Mouse (Mus musculus) embryo, embryonic 10.5 days (tissue): ENCODE data around the gene Sdhaf4.
"Not testable (repeated sequence)": the region's sequence is repeated elsewhere in the genome, so short reads cannot be mapped to it uniquely, and the experiment has no call there.

ENCODE experiments used
- DNase-seq: peaks from one replicate; pipeline ENCODE4 v3.0.0-alpha.2; 2015; ENCODE audit warnings: low spot score

Gene Sdhaf4

DNA sequence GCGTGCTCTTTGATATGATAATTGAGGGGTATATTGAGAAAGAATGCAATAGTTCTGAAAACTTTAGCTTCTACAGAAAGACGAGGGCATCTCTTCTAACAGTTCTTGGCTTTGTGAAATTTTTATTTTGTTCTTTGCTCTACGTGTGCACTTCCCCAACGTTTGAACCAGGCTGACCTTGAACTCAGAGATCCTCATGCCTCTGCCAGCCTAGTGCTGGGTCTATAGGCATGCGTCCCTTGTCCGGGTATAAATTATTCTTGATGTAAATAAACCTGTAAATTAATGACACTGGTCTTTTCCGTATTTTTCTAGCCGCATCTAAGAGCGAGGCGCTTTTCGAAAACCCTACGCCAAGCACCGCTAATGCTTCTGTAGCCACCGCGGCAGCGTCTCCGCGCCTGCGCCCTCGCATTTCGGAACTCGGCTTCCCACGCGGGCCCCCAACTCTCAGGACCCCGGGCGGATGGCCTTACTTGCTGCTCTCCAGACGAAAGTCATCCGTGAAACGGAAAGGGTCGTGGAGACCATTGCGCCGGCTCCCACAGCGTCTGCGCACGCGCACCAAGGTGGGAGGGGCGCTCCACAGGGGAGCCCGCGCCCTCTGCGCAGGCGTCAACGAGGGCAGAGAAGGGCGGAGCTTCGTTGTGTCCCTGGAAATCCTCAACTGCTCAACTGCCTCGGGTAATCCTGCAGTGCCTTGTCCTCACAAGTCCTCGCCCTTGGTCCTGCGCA is at the start of gene Sdhaf4:
Sdhaf4 (minus strand) TSS at position 587 of the 735 bp plus-strand sequence.
- DNase-seq = peak; percentile 95

DNA sequence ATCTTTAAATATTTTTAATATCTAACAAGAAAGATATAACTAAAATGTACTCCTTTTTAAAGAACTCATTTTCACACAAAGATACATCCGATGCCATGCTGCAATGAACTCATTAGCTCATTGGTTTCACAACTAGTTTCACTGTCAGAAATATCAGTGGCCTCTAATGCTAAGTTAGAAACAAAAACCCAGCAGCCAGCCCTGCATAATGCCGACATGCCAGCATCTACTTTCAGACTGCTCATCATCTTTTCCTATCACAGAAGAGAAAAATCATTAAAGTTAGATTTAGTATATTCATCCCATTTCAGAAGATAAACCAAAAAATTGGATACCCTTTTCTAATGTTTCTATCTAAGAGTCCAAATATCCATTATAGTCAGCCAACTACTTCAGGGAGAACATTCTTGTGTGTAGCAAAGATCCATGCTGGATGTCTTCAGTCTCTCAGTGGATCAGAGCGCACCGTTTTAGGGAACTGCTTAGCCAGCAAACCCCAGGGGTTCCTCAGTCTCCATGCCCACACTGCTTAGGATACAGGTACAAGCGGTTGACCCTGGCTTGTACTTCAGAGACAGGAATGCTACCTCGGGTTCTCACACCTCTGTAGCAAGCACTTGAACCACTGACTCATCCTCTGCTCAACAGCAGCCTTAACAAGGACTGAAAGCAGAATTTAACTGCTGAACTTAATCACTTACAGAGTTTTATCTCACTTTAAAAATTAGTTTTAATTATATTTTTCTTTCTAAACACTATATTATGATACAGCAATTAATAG is 41.5 kb upstream of the Sdhaf4 start:
- no peak for DNase-seq

GRCm38 (mm10) chr1:24045627-24046026 is 40.2 kb upstream of the Sdhaf4 start:
- no peak for DNase-seq

DNA sequence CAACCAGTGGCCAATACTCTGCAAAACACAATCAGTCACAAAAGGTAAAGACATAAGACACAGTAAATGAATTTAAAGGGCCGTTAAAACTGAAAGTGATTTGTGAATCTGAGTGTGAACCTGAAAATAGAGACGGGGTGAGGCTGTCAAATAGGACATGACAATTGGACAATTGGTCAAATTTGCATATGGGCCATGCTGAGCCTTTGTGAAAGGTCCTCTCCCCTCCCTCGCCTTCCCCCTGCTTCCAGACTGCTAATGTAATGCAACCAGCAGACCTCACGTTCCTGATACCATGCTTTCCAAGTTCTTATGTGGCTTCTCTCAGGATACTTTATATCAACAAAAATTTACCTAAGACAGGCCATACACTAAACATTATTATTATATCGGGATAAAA is 37.6 kb upstream of the Sdhaf4 start:
- peak; percentile 5 for DNase-seq

DNA sequence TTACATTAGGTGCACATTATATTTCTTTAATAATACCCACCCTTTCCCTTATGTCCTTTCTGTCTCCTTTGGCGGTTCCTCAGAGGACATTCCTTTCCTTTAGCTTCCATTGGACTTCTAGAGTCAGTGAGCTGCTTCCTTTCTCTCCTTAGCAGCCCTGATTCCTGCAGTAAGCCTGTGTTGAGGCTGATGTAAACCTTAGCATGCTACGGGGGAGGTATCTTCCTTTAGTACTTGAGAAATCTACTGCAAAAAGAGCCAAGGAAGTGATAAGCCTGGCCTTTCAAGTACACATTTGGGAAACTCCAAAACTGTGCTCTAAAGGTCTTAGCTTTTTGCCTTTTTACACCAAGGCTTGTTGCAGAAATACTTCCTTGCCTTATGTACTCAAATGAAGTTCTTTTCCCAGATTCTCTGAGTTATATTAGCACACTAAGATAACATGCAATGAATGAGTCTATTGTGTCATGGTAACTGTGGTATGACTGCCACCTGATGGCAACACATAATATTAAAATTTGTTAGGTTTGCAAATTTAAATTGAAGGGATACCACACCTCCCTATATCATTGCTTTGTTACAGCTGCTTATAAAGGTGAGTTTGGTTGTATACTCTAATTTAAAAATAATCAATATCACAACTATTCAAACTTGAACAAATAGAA is 28.4 kb upstream of the Sdhaf4 start:
- DNase-seq = peak; percentile 7

DNA sequence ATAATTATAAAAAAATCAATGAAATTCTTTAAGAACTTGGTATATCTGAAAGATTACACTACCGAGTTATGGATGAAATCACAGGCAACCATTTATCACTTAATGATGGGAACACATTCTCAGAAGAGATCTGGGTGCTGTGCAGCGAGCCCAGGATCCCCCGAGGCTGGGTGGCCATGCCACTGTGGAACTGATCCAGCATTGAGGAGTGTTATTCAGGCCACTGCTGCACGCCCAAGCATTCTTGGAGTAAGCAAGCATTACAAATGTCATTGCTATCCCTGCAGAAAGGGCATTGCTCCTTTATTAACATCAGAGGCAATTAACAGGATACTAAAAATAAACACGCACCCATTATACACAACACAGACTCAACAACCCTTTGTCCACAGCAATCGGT is 5.4 kb upstream of the Sdhaf4 start:
- DNase-seq = no peak

DNA sequence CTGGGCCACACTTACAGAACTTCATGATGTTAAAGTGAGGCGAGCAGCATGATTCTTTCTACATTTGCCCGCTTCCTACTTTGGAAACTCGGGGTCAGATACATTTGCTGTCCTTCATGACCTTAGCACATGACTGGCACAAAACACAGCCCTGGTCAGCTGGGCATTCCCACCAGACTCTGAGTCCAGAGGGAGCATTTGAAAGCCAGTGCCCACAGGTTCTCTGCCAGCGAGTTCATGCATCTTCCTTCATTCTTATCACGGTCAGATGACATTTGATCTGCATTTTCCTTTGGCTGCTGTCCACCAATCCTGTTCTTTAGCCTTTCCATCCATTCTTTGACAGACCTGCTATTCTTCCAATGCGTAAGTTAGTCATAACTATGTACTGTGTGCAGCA is 4.6 kb upstream of the Sdhaf4 start:
- no peak for DNase-seq

GRCm38 (mm10) chr1:24007621-24008020 is 2.2 kb upstream of the Sdhaf4 start:
- no peak for DNase-seq

DNA sequence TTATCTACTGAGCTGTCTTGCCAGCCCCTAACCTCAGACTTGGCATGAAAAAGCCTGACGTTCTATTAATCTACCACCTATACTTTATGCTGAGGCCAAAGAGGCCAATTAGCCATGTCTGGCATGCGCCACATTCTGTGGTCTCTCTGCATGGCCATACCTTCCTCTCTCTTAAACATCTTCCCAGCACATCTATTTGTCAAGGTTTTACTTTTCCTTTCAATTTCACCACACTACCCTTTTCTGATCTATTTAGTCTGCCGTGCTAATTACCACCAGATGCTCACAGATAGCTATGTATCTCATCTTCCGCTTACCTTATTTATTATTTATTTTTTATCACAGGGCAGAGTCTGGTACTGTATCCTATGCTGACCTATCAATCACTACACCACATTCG is 6.1 kb downstream of the Sdhaf4 start:
- no peak for DNase-seq

GRCm38 (mm10) chr1:23998866-23999265 is 6.6 kb downstream of the Sdhaf4 start:
- no peak for DNase-seq

- no peak for DNase-seq
Observed at GRCm38 (mm10) chr1:23998120-23998810, 7.2 kb downstream of the Sdhaf4 start.

- no peak for DNase-seq
Observed at GRCm38 (mm10) chr1:23997493-23997892, 8.0 kb downstream of the Sdhaf4 start.

GRCm38 (mm10) chr1:23995420-23995819 is 10.0 kb downstream of the Sdhaf4 start:
- DNase-seq = no peak

- no peak for DNase-seq
Observed at GRCm38 (mm10) chr1:23983118-23983517, 22.3 kb downstream of the Sdhaf4 start.

DNA sequence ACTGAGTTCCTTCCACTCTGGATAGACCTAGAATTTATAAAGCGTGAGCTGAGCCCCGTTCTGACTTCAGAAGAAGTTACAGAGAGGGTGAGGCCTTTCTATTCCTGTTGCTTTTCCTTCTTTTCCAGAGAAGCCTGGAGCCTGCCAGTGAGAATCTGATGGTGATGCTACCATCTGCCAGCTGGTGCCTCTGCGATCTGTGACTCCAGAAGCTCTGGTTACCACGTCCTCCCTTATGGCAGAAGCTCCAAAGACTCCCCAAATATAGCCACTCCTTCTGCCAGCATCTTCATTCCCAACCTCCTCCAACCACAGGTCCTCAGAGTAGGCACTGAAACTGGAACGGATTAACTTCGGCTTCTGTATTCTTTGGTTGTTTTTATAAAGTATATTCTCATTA is 27.2 kb downstream of the Sdhaf4 start:
- DNase-seq = no peak

DNA sequence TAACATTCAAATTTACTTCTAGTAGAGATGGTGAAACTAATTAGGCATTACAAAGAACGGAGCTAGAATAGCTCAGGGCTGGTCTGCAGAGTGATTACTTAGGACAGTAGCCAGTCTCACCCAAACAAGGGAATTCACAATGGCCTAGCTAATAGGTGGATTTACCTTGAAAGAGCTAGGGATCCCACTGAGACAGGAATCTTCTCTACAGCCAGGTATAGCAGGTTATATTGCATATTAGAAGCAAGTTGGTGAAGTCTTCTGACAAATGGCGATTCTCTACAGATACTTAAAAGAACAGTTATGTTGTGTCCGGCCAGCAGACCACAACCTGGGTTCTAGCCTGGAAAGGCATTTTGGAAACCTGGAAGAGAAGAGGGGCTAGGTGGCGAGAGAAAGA is 34.3 kb downstream of the Sdhaf4 start:
- DNase-seq = not testable (repeated sequence)

DNA sequence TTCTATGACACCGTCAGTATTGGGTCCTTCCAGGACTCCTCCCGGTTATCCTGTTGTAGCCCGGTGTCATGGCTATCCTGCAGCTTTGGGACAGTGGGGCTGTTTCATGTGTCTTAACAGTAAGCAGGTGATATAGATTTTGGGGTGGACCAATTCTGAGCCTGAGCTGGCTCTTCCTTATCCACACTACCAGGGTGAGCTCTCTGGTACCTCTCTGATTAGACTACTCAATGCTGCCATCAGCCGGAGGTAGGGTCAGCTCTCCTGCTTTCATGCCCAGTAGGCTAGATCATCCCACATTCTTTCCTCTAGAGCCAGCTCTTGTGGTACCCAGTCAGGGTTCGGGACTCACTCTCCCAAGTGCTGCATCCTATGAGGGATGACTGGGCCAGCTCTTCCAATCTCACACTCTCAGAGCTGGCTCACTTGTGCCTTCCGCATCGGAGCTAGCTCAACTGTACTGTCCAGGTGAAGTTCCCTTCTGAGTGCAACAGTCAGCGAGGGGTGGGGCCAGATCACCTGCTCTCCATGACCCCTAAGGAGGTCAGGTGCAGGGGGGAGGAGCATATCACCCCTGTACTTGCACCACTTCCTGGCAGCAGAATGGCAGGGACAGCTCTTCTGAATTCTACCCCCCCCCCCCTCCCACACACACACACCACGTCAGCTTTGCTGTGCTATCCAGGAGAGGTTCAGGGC is 37.3 kb downstream of the Sdhaf4 start:
- DNase-seq = no peak

DNA sequence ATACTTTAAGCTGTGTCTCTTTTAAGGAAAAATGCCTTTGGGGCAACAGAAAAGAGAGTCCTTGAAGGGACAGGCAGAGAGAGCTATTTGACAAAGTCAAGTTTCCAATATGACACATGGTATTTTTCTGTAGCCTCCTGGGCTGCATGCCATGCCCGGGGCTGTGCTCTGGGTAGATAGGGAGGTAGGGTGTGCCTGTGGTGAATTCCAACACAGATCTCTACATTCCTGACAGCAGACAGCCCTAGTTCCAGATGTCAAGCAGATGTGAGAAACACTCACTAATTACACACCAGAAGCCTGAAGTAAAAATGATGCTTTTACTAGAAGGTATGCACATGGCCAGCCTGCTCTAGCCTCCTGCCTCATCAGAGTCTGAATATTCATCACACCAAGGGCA is 39.2 kb downstream of the Sdhaf4 start:
- DNase-seq = no peak

GRCm38 (mm10) chr1:23959415-23959732 is 46.1 kb downstream of the Sdhaf4 start:
- DNase-seq = peak; percentile 39

DNA sequence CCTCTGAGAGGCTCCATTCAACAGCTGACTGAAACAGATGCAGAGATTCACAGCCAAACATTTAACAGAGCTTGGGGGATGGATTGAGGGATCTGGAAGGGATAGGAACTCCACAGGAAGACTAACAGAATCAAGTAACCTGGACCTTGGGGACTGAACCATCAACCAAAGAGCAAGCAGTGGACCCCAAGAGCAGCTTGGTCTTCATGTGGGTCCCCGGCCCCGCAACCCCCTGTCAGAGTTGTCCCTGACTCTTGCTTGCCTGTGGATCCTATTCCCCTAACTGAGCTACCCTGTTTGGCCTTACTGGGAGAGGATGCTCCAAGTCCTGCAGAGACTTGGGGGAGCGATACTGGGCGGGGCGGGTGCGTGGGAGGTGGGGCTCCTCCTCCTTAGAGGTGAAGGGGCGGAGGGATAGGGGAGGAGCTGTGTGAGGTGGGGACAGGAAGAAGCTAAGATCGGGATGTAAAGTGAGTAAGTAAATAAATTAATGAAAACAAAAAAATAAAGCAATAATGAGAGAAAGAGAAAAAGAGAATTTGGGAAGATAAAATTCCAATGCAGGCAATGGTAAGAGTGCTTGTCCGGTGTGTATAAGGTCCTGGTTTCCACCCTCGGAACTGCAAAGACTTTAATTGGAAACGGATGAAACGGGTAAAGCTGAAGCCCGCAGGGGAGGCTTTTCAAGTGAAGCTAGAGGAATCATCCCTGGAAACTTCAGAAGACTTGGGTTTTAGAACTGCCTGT is 46.6 kb downstream of the Sdhaf4 start:
- DNase-seq = peak; percentile 54

DNA sequence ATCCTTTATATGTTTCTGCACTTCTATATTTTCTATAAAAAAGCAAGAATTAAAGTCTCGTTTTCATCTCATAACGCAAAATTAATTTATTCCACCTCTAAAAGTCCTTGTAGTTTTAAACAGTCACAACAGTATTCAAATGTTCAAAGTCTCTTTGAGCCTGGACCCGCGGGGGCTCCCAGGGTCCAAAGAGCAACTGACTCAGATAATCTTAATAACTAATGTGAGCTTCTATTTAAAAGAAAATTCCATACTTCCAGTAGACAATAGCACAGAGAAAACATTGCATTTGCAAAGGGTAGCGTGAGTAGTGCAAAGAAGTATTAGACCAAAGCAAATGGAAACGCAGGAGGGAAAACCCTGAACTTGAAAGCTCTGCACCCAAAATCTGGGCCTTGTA is 47.4 kb downstream of the Sdhaf4 start:
- DNase-seq = no peak
